Mouse (Mus musculus): Measurements from ENCODE around the gene Atf7.

- no peak for TF ChIP-seq MYOG (IDR thresholded peaks at IDR 0.05; ENCODE audit: control insufficient read depth, extremely low read depth, insufficient read length)
- no peak for TF ChIP-seq CTCF (IDR thresholded peaks at IDR 0.05; ENCODE audit: control insufficient read depth, insufficient read depth, insufficient read length)
- TF ChIP-seq CEBPB (IDR thresholded peaks at IDR 0.05; ENCODE audit: low read depth): no peak
- no peak for TF ChIP-seq MYOD1 (IDR thresholded peaks at IDR 0.05; ENCODE audit: control insufficient read depth, insufficient read length, low read depth)
- no peak for TF ChIP-seq MAX (IDR thresholded peaks at IDR 0.05)
- TF ChIP-seq USF1 (IDR thresholded peaks at IDR 0.05; ENCODE audit: low read depth): no peak
- no peak for TF ChIP-seq FOSL1 (IDR thresholded peaks at IDR 0.05; ENCODE audit: insufficient read depth, low read length, poor library complexity, severe bottlenecking)
These were observed 109.0 kb downstream of the Atf7 start for GRCm38 (mm10) chr15:102516293-102516692.

Measured in C2C12 (cell line).